Mouse (Mus musculus) liver, adult 2 months (tissue): ENCODE measurements at regions not wholly inside any gene's neighbourhood (a gene's known extent, or its start where the extent isn't known, plus 50 kb on each side); places are given as distances from the start of the nearest gene placed in this dataset.

Source experiments
- CTCF ChIP-seq: fragments of 200-500 bp; IDR thresholded peaks from 2 replicates; pipeline ENCODE4 v1.5.1; 2011; ENCODE audit warnings: low read depth, low read length, control low read depth
- POLR2A ChIP-seq: fragments of 200-500 bp; IDR thresholded peaks from 2 replicates; pipeline ENCODE4 v1.6.1; 2011; ENCODE audit warnings: low read length, control low read depth; ENCODE audit not compliant: insufficient read depth; ENCODE audit errors: extremely low read depth

DNA sequence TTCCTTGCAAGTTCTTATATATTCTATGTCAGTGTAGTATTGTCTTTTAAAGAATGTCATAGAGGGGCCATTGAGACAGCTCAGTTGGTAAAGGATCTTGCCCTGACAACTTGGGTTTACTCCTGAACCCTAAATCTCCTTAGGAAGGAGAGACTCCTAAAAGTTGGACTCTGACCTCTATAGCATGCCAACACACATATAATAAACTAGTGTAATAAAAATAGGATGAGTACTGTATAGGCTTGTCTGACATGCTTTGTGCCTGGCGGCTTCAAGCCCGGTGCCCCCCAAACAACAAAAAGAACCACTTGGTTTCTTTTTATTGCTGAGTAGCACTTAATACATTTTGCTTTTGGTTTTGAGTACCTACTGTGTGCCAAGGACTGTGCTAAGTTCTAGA is 65.4 kb upstream of the Smg1 start:
- TF ChIP-seq POLR2A: no peak
- no peak for TF ChIP-seq CTCF
